Mouse (Mus musculus): ENCODE data around the gene Orai1.

DNA sequence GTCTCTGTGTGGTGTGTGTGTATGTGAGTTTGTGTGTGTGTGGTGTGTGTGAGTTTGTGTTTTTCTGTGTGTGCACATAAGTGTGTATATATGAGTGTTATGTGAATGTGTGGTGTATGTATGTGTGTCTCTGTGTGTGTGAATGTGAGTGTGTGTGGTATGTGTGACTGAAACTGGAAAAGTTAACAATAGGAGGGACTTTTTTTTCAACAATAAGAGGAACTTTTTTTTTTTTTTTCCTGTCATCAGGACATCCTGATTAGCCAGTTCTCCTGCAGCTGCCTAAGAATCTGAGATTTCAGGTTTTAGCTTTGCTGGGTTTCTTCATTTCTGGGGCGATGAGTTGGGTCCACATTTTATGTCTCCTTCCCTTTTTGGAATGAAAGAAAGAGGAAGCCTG, 64.7 kb downstream of the Orai1 start:
- TF ChIP-seq CTCF (IDR thresholded peaks at IDR 0.05; ENCODE audit: extremely low read depth, insufficient read depth, low read length) (no peak), POLR2A (IDR thresholded peaks at IDR 0.05; ENCODE audit: extremely low read depth, insufficient read depth, low read length) (no peak)

All from cortical plate, adult 2 months (tissue).